8 mouse cellular contexts compared by ENCODE assay signal in the genomic region with DNA sequence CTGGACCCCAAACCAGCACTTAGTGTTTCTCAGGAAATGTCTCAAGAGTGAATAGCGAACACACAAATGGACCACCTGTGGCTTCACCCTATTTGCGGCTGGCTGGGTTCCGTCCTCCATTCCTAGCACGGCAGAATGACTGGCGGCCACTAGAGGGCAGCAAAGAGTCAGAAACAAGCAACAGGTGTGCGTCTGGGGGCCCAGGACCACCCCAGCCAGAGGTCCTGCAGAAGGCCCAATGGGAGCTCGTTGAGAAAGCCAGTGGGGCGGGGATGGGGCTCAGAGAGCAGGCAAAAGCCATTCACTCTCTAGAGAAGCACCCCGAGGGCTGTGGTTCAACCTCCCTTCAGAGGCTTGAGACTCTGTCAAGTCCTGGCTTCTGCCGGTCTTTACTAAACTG.
DNase-seq lines count a peak whose midpoint lies in the region; ATAC-seq and TF ChIP-seq lines count a peak whose summit lies in the region.

No protein-coding gene starts in this region.

- ATAC-seq in granulocyte monocyte progenitor cell, adult 5-6 weeks (replicated peaks; ENCODE audit: poor library complexity, severe bottlenecking) = peak; percentile 61

- 5% methylated on average over 10 of the region's 10 CpGs for WGBS in large intestine, adult 2 months
- 6% methylated on average over 10 of the region's 10 CpGs for WGBS in lung, adult 2 months

- no peaks in the 10 kb centered on the region for H3K4me1 ChIP-seq in cortical plate, adult 2 months (ENCODE audit: control insufficient read depth, insufficient read depth, low read length)
- H3K4me1 ChIP-seq in lung, adult 2 months (ENCODE audit: control insufficient read depth, insufficient read depth, low read length) = no peaks in the 10 kb centered on the region

- H3K27ac ChIP-seq in cortical plate, adult 2 months (ENCODE audit: insufficient read depth, low read length) = no peak overlapping the region

- TF ChIP-seq POLR2A in cortical plate, adult 2 months (IDR thresholded peaks at IDR 0.05; ENCODE audit: extremely low read depth, insufficient read depth, low read length) = no peak
- no peak for TF ChIP-seq POLR2A in lung, adult 2 months (IDR thresholded peaks at IDR 0.05; ENCODE audit: borderline replicate concordance, extremely low read depth, low read depth, low read length)

- peak; percentile 68 for DNase-seq in A20 (ENCODE audit: low read depth, low spot score)
- DNase-seq in adipocyte (ENCODE audit: low spot score) = peak; percentile 50
- peak; percentile 14 for DNase-seq in large intestine, adult 2 months (ENCODE audit: low read depth, low spot score)
- DNase-seq in lung, adult 2 months = peak; percentile 70
- DNase-seq in retina, adult 2 months (ENCODE audit: low read depth, low spot score) = peak; percentile 47
- DNase-seq in thymus, postnatal 14 days = peak; percentile 78

- TF ChIP-seq CTCF in cortical plate, adult 2 months (IDR thresholded peaks at IDR 0.05; ENCODE audit: extremely low read depth, insufficient read depth, low read length) = peak; percentile 69
- peak; percentile 75 for TF ChIP-seq CTCF in lung, adult 2 months (IDR thresholded peaks at IDR 0.05; ENCODE audit: insufficient read depth, low read length)

- H3K4me3 ChIP-seq in cortical plate, adult 2 months (ENCODE audit: insufficient read depth, low read length) = no peak overlapping the region
- no peak overlapping the region for H3K4me3 ChIP-seq in lung, adult 2 months (replicated peaks; ENCODE audit: extremely low read depth, low read depth, low read length)

Comparison
In these comparisons a context has a peak if more than half of its experiments do, and no peak if none do; other contexts are left out.
1. DNase-seq: peak in every context shown above with its lines; median percentile 78 in thymus, postnatal 14 days; 70 in lung, adult 2 months; 68 in A20; 50 in adipocyte; 47 in retina, adult 2 months; 14 in large intestine, adult 2 months.